Mouse (Mus musculus) hindbrain, embryonic 14.5 days (tissue): ENCODE results near the gene Aagab. TPM values are rescaled to one million over a fixed set of nuclear protein-coding genes. Genes with fewer than 3 reads are reported as not detected.

Experiments
- ATAC-seq: fragments of 200-750 bp; cut with Nextera tagmentation; 2 replicates; pipeline ENCODE4 v1.8.0; 2017; ENCODE audit warnings: moderate number of reproducible peaks, mild to moderate bottlenecking, moderate TSS enrichment, moderate library complexity; ENCODE audit not compliant: low FRiP score
- DNase-seq: peaks from one replicate; pipeline ENCODE4 v3.0.0-alpha.2; 2015; ENCODE audit warnings: low spot score
- H3K27ac ChIP-seq: fragments of 300-500 bp; sonication (generic); 2 replicates; pipeline ENCODE4 v1.5.1; 2014; ENCODE audit warnings: mild to moderate bottlenecking, moderate library complexity
- H3K27me3 ChIP-seq: fragments of 300-500 bp; sonication (generic); 2 replicates; pipeline ENCODE4 v1.6.1; 2014; ENCODE audit warnings: mild to moderate bottlenecking, low read length, mixed read lengths; ENCODE audit not compliant: control insufficient read depth, insufficient read depth
- H3K36me3 ChIP-seq: fragments of 300-500 bp; sonication (generic); replicated peaks from 2 replicates; pipeline ENCODE4 v1.6.1; 2014; ENCODE audit not compliant: control insufficient read depth, insufficient read depth
- H3K4me1 ChIP-seq: fragments of 300-500 bp; sonication (generic); replicated peaks from 2 replicates; pipeline ENCODE4 v1.6.1; 2014; ENCODE audit warnings: antibody characterized with exemption, low read length, mixed read lengths; ENCODE audit not compliant: control insufficient read depth, insufficient read depth
- H3K4me2 ChIP-seq: fragments of 300-500 bp; sonication (generic); replicated peaks from 2 replicates; pipeline ENCODE4 v1.6.1; 2014; ENCODE audit warnings: mild to moderate bottlenecking, moderate library complexity
- H3K4me3 ChIP-seq: fragments of 300-500 bp; sonication (generic); replicated peaks from 2 replicates; pipeline ENCODE4 v1.5.1; 2014; ENCODE audit warnings: mild to moderate bottlenecking, low read length
- H3K9ac ChIP-seq: fragments of 300-500 bp; sonication (generic); 2 replicates; pipeline ENCODE4 v1.6.1; 2014
- H3K9me3 ChIP-seq: fragments of 300-500 bp; sonication (generic); 2 replicates; pipeline ENCODE4 v1.6.1; 2016; ENCODE audit warnings: low read length; ENCODE audit not compliant: control insufficient read depth
- WGBS: fragments of 180-500 bp; shearing (Covaris S2); extraction: QIAGEN DNeasy Blood & Tissue Kit; methylation state at CpG from one replicate; pipeline ENCODE4 v1.1.7; 2014; 5-methylcytosine and 5-hydroxymethylcytosine counted together
- polyA plus RNA-seq: library from polyadenylated mRNA; unstranded; fragments of >200 nt; fragmentation: Nextera tagmentation; extraction: Ambion mirVana; gene quantifications from 2 replicates; pipeline ENCODE4 v1.2.1, GENCODE M21; 2014

Gene Aagab
- polyA plus RNA-seq, 1 experiment from 2014 or later: 59.2 TPM

- Histone ChIP-seq H3K27ac (no peak overlapping the region), H3K9me3 (no peaks in the 10 kb centered on the region), H3K36me3 (no peaks in the 10 kb centered on the region), H3K27me3 (no peaks in the 10 kb centered on the region), H3K4me3 (no peak overlapping the region), H3K9ac (no peak overlapping the region), H3K4me2 (no peak overlapping the region), H3K4me1 (no peaks in the 10 kb centered on the region)
- 93% methylated on average over 1 of the region's 1 CpGs for WGBS
- DNase-seq: no peak
- no peak for ATAC-seq
Observed at GRCm38 (mm10) chr9:63595032-63595431, 7.4 kb upstream of the Aagab start.

- H3K4me1 ChIP-seq: no peaks in the 10 kb centered on the region
- DNase-seq (no peak), ATAC-seq (no peak)
- H3K9ac ChIP-seq: no peak overlapping the region
- no peak overlapping the region for H3K27ac ChIP-seq
- H3K4me2 ChIP-seq: no peak overlapping the region
- no peak overlapping the region for H3K4me3 ChIP-seq
- H3K27me3 ChIP-seq: no peaks in the 10 kb centered on the region
- 85% methylated on average over 8 of the region's 8 CpGs for WGBS
- no peaks in the 10 kb centered on the region for H3K9me3 ChIP-seq
- H3K36me3 ChIP-seq: no peaks in the 10 kb centered on the region
Observed at GRCm38 (mm10) chr9:63595652-63596051, 6.8 kb upstream of the Aagab start.

- Histone ChIP-seq H3K27me3 (no peaks in the 10 kb centered on the region), H3K9me3 (no peaks in the 10 kb centered on the region), H3K4me1 (no peaks in the 10 kb centered on the region), H3K27ac (no peak overlapping the region), H3K4me3 (no peak overlapping the region), H3K9ac (no peak overlapping the region), H3K4me2 (no peak overlapping the region), H3K36me3 (no peaks in the 10 kb centered on the region)
- WGBS: 87% methylated on average over 9 of the region's 9 CpGs
- no peak for ATAC-seq
- no peak for DNase-seq
Observed at GRCm38 (mm10) chr9:63596660-63597059, 5.8 kb upstream of the Aagab start.

GRCm38 (mm10) chr9:63603849-63604248 is 1.4 kb downstream of the Aagab start:
- H3K9ac ChIP-seq: no peak overlapping the region
- no peaks in the 10 kb centered on the region for H3K36me3 ChIP-seq
- no peak overlapping the region for H3K27ac ChIP-seq
- ATAC-seq (no peak), DNase-seq (no peak)
- H3K4me3 ChIP-seq: peak overlapping the region; percentile 90; the same call in 1 of the 2 replicates
- 67% methylated on average over 6 of the region's 6 CpGs for WGBS
- H3K4me2 ChIP-seq: peak overlapping the region; percentile 68
- H3K4me1 ChIP-seq: peaks cover 12% of the 10 kb centered on the region
- no peaks in the 10 kb centered on the region for H3K9me3 ChIP-seq
- H3K27me3 ChIP-seq: no peaks in the 10 kb centered on the region

- ATAC-seq (no peak), DNase-seq (no peak)
- Histone ChIP-seq H3K9ac (no peak overlapping the region), H3K9me3 (no peaks in the 10 kb centered on the region), H3K27ac (no peak overlapping the region), H3K4me2 (no peak overlapping the region), H3K27me3 (no peaks in the 10 kb centered on the region), H3K4me3 (no peak overlapping the region), H3K4me1 (peaks cover 16% of the 10 kb centered on the region), H3K36me3 (no peaks in the 10 kb centered on the region)
- 80% methylated on average over 2 of the region's 2 CpGs for WGBS
Observed at GRCm38 (mm10) chr9:63606594-63606993, 4.1 kb downstream of the Aagab start.

DNA sequence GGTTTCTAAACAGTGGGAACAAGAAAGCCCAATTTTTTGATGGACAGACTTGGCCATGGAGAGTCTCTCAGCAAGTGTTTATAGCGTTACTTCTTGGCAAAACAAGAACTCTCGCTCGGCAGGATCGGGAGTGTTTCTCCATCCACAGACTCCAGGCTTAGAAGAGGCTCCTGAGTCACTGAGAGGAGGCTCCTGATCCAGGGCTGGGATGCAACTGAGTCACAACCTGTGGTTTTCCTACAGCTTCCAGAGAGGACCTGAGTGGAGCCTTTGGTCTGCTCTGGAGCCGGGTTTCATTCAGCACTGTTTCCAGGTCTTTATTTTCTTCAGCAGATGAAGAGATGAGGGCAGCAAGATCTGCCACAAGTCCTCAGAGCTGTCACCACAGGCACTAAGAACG is 5.5 kb downstream of the Aagab start:
- H3K4me3 ChIP-seq: no peak overlapping the region
- no peaks in the 10 kb centered on the region for H3K36me3 ChIP-seq
- H3K27ac ChIP-seq: no peak overlapping the region
- no peak for DNase-seq
- ATAC-seq: no peak
- H3K4me1 ChIP-seq: peaks cover 21% of the 10 kb centered on the region
- WGBS: 86% methylated on average over 6 of the region's 6 CpGs
- no peak overlapping the region for H3K4me2 ChIP-seq
- H3K9me3 ChIP-seq: no peaks in the 10 kb centered on the region
- H3K9ac ChIP-seq: no peak overlapping the region
- no peaks in the 10 kb centered on the region for H3K27me3 ChIP-seq

- Histone ChIP-seq H3K4me3 (no peak overlapping the region), H3K4me1 (peaks cover 15% of the 10 kb centered on the region), H3K9me3 (no peaks in the 10 kb centered on the region), H3K27me3 (no peaks in the 10 kb centered on the region), H3K4me2 (no peak overlapping the region), H3K36me3 (no peaks in the 10 kb centered on the region), H3K27ac (no peak overlapping the region), H3K9ac (no peak overlapping the region)
- 65% methylated on average over 8 of the region's 8 CpGs for WGBS
- DNase-seq (no peak), ATAC-seq (no peak)
Observed at GRCm38 (mm10) chr9:63609246-63609645, 6.8 kb downstream of the Aagab start.

- H3K4me2 ChIP-seq: no peak overlapping the region
- no peak overlapping the region for H3K9ac ChIP-seq
- no peaks in the 10 kb centered on the region for H3K36me3 ChIP-seq
- DNase-seq (no peak), ATAC-seq (no peak)
- WGBS: 98% methylated on average over 2 of the region's 2 CpGs
- no peaks in the 10 kb centered on the region for H3K27me3 ChIP-seq
- H3K4me1 ChIP-seq: peaks cover 15% of the 10 kb centered on the region
- no peak overlapping the region for H3K4me3 ChIP-seq
- H3K9me3 ChIP-seq: no peaks in the 10 kb centered on the region
- no peak overlapping the region for H3K27ac ChIP-seq
Observed at GRCm38 (mm10) chr9:63609776-63610175, 7.3 kb downstream of the Aagab start.

DNA sequence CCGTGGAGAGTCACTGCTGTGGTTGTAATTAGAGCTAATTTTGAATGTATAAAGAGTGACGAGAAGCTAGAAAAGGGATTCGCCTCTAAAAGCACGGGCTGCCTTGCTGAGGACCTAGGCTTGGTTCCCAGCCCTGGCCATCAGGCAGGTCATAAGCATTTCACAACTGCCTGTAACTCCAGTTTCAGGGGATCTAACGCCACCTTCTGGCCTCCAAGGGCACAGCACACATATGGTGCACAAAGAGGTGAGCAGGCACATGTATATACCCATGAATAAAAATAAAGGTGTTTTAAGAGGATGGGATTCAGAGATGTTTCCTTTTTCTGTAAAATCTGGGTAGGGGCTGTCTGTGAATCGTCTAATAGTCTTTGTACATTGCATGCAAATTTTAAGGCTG is 7.8 kb downstream of the Aagab start:
- H3K4me2 ChIP-seq: no peak overlapping the region
- 86% methylated on average over 6 of the region's 6 CpGs for WGBS
- H3K36me3 ChIP-seq: no peaks in the 10 kb centered on the region
- no peaks in the 10 kb centered on the region for H3K9me3 ChIP-seq
- H3K9ac ChIP-seq: no peak overlapping the region
- no peak for DNase-seq
- ATAC-seq: no peak
- no peak overlapping the region for H3K27ac ChIP-seq
- H3K4me1 ChIP-seq: peaks cover 15% of the 10 kb centered on the region
- H3K27me3 ChIP-seq: no peaks in the 10 kb centered on the region
- no peak overlapping the region for H3K4me3 ChIP-seq

GRCm38 (mm10) chr9:63610841-63611366 is 8.4 kb downstream of the Aagab start:
- Histone ChIP-seq H3K4me2 (peak overlapping the region; percentile 15), H3K36me3 (no peaks in the 10 kb centered on the region), H3K4me3 (no peak overlapping the region), H3K9ac (0 out of 2 replicates have a peak overlapping the region, but pooled peaks have one; percentile 8), H3K27ac (no peak overlapping the region), H3K9me3 (no peaks in the 10 kb centered on the region), H3K4me1 (peaks cover 15% of the 10 kb centered on the region), H3K27me3 (no peaks in the 10 kb centered on the region)
- 16% methylated on average over 13 of the region's 13 CpGs for WGBS
- no peak; the same call in 1 of the 2 replicates for ATAC-seq
- no peak for DNase-seq
